Mouse (Mus musculus): ENCODE measurements at regions not wholly inside any gene's neighbourhood (a gene's known extent, or its start where the extent isn't known, plus 50 kb on each side); places are given as distances from the start of the nearest gene placed in this dataset.

GRCm38 (mm10) chr4:100616161-100616915, 137.7 kb downstream of the Ube2u start:
- DNase-seq, result no peak

DNA sequence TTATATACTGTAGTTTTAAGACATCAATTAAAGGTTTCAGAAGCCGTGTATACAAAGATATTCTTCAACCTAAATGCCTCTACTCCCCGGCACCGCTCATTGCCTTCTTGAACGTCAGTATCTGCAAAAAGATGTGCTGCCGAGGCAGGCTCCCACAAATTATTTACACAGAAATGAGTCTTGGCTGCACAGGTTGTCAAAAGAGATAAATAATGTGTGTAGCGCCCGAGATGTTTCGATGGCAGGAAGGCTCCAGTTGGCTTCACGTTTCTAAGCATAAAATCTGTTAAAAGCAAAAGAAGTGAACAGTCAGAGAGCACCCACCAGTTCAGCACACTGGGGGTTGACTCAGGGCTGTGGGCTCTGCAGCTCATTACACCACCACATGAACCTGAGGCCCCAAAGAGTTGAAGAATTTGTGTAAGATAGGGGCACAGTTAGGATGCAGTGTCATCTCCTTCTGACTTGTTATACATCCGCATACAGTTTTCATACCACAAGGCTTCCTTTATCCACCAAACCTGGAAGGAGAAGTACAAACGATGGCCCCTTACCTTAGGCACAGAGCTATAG, 138.4 kb downstream of the Ube2u start:
- no peak for DNase-seq

- no peak for DNase-seq
These were observed 146.0 kb downstream of the Ube2u start for GRCm38 (mm10) chr4:100624656-100625055.

GRCm38 (mm10) chr4:100626551-100626950, 147.9 kb downstream of the Ube2u start:
- DNase-seq, result no peak

- DNase-seq, result no peak
These were observed 142.1 kb upstream of the Cachd1 start for GRCm38 (mm10) chr4:100634388-100634787.

DNA sequence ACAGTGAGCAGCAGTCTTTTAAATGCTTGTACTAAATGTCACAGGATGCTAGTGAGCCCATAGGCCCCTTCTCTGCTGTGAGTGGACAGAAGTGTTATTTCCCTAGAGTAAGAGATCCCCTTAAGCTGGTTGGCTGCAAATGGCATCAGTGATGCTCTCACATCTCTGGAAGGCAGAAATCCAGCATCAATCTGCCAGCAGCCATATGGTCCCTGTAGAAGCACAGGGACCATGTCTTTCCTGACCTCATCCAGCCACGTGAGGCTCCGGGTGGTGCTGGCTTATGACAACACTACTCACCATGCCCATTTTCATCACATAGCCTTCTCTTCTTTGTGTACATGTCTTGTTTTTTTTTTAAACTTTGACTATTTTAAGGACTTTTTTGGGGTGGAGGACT, 138.9 kb upstream of the Cachd1 start:
- DNase-seq, result no peak

- DNase-seq, result no peak
These were observed 115.3 kb upstream of the Cachd1 start for GRCm38 (mm10) chr4:100661154-100661553.

DNA sequence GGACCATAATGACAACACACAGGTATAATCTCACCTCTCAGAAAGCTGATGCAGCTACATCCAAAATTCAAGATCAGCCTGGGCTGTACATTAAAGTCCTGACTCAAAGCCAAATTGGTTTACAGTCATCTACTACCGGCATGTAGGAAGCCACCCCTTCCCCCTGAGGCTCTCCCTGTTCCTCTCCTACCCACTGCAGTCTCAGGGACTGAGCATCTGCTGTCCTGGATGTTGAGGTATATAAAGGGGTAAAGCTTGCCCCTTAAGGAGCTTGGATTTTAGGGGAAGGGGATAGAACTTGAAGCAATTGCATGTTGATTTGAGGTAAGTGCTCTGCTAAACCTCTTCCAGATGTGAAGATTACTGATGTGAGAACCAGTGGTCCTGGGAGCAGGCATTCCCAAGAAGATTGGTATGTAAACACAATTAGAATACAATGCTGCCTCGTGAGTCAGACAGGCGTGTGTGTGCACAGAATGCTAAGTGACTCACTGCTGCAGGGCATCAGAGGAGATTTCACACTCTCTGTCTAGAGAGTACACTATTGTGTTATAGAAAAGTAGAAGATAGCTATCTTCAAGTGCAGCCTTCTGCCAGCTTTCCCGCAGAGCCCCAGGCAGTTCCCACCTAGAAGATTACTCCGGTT, 111.7 kb upstream of the Cachd1 start:
- no peak for DNase-seq

DNA sequence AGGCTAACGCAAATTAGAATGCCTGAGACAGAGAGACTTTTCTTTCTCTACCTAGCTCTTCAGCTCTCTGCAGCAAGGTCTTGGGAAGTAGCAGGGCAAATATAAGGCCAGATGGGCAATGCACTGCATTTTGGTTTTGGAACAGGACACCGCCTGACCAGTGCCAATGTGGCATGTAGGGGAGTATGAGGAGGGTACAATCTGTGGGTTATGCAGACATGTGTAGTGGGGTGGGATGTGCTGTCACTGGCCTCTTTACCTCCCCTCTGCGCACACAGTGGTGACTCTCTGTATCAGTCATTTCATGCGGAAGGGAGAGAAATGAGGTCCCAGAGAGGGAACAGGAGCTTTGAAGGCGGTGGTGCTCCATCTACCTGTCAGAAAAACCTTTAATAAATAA, 105.9 kb upstream of the Cachd1 start:
- no peak for DNase-seq

DNA sequence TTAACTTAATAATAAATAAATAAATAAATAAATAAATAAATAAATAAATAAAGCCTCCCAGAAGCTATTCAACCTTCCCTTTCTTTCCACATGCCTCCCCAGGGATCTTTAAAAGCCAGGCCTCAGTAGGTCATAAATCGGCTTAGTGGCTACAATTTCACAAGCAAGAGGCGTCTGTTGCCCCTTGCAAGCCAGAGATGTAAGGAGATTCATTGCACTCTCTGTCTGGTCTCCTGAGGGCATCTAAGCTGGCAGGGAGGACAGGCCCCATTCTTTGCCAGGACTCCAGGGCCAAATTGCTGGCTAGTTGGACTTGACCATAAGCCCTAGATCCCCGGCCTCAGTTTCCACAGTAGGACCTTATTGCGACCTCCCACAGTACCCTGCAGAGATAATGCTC, 101.6 kb upstream of the Cachd1 start:
- DNase-seq, result no peak

- no peak for DNase-seq
These were observed 92.7 kb upstream of the Cachd1 start for GRCm38 (mm10) chr4:100683757-100684156.

- no peak for DNase-seq
These were observed 76.5 kb upstream of the Cachd1 start for GRCm38 (mm10) chr4:100700002-100700401.

DNA sequence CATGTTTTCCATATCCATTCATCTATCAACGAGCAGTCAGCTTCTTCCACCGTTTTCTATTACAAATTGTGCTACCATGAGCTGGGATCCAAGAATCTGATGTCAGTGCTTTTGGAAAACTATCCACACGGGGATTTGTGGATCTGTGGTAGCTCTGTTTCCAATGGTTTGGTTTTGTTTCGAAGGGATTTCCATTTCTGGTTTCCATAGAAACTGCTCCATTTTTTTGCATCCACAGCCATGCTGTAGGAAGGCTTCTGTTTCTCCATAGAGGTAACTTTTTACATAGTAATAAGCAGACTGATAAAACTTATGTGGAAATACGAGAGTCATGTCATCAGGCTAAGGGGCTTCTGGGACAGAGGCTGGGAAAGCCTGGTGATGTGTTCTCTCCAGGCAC, 76.1 kb upstream of the Cachd1 start:
- DNase-seq, result no peak

GRCm38 (mm10) chr4:100705960-100706359, 70.5 kb upstream of the Cachd1 start:
- no peak for DNase-seq

DNA sequence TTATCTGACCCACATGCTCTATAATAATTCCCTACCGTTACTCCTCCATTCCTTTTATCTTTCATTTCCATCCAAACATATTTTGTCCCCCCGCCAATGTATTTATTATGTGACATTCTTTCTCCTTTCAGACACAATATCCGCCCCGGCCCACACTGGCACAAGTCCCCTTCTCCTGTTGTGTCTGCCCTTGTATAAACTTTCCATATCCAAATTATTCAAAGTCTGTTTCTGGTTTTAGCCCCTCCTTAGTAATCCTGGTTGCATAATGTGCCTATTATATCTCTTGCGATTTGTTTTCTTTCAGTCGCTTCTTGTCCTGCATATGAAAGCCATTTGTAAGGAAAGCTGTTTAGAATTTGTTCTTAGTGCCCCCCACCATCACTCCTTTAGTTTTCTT, 69.3 kb upstream of the Cachd1 start:
- DNase-seq, result no peak

- DNase-seq, result no peak
These were observed 68.2 kb upstream of the Cachd1 start for GRCm38 (mm10) chr4:100708247-100708646.

- DNase-seq, result no peak
These were observed 62.2 kb upstream of the Cachd1 start for GRCm38 (mm10) chr4:100714240-100714639.

DNA sequence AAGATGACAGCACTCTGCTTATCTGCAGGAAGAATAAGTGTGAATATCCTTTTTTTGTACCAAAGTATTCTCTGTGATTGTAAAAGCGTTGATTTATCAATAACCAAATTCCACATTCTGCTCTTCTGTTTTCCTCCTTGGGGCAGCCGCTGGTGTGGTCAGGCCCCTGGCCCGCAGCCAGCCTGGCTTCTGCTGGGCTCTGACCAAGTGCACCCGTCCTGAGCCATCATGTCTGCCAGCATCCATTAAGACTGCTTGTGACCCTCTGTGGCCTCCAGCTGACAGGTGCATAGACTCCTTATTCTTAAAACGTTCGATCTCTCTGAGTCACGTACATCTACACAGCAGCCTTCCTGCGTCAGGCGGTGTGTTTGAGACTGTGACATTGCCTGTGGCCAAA, 58.9 kb upstream of the Cachd1 start:
- DNase-seq, result no peak

DNA sequence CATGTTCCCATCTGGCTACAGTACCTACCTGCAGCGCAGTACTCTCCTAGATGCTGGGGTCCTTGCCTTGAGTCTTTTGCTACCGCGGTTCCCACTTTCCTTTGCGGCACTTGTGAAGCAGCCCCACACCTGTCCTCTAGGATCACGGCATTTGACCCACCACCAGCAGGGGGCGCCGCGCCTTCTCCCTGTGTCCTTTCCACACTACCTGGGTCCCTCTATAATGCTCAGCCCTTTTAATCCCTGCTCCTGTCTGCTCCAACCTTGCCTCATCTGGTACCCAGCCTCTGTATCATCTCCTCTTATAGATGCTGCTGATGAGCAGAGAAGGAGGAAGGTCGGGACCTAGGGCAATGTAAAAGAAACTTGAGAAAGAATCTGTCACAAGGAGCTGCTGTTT, 53.9 kb upstream of the Cachd1 start:
- DNase-seq, result peak; percentile 15 to 35

- DNase-seq, result no peak
These were observed 53.4 kb upstream of the Cachd1 start for GRCm38 (mm10) chr4:100723053-100723452.

DNA sequence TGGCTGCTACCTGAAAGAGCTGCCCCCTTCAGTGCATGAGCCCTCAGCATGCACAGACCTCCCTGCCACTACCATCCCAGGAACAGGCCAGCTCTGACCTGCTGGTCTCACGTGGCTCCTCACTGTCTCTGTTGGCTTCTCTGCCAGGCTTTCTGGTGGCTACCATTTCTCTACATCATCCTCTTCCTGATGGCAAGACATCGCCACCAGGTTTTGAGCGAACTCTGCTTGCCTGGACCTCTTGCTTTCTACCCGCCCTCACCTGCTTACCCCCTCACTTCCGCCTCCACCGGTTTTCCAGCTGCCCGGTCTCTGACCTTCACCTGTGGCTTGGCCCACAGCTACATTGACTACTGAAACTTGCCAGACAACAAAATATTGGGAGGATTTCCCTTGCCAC, 50.7 kb upstream of the Cachd1 start:
- no peak for DNase-seq

- no peak for DNase-seq
These were observed 50.0 kb upstream of the Cachd1 start for GRCm38 (mm10) chr4:100726496-100726895.

All from cerebellum, adult 18-20 months (tissue).